Mouse (Mus musculus) hindbrain, postnatal 0 days (tissue): Measurements from ENCODE around the gene Sppl2c. TPM values are rescaled to one million over a fixed set of nuclear protein-coding genes. Genes with fewer than 3 reads are reported as not detected.

Experiments
- ATAC-seq: fragments of 200-750 bp; cut with Nextera tagmentation; 2 replicates; pipeline ENCODE4 v1.8.0; 2017; ENCODE audit warnings: mild to moderate bottlenecking, moderate TSS enrichment, moderate library complexity
- DNase-seq: peaks from one replicate; pipeline ENCODE4 v3.0.0-alpha.2; 2015; ENCODE audit warnings: low spot score
- H3K27ac ChIP-seq: fragments of 300-500 bp; sonication (generic); 2 replicates; pipeline ENCODE4 v1.5.1; 2014; ENCODE audit warnings: mild to moderate bottlenecking
- H3K27me3 ChIP-seq: fragments of 300-500 bp; sonication (generic); 2 replicates; pipeline ENCODE4 v1.6.1; 2014; ENCODE audit warnings: low read length, mixed read lengths; ENCODE audit not compliant: insufficient read depth
- H3K36me3 ChIP-seq: fragments of 300-500 bp; sonication (generic); 2 replicates; pipeline ENCODE4 v1.6.1; 2014; ENCODE audit warnings: low read length, mixed read lengths; ENCODE audit not compliant: insufficient read depth
- H3K4me1 ChIP-seq: fragments of 300-500 bp; sonication (generic); 2 replicates; pipeline ENCODE4 v1.6.1; 2014; ENCODE audit warnings: antibody characterized with exemption, low read length, mixed read lengths; ENCODE audit not compliant: insufficient read depth
- H3K4me2 ChIP-seq: fragments of 300-500 bp; sonication (generic); 2 replicates; pipeline ENCODE4 v1.6.1; 2014; ENCODE audit warnings: low read depth, mild to moderate bottlenecking, low read length, moderate library complexity, mixed read lengths
- H3K4me3 ChIP-seq: fragments of 300-500 bp; sonication (generic); 2 replicates; pipeline ENCODE4 v1.5.1; 2014; ENCODE audit warnings: low read length
- H3K9ac ChIP-seq: fragments of 300-500 bp; sonication (generic); replicated peaks from 2 replicates; pipeline ENCODE4 v1.6.1; 2014; ENCODE audit warnings: mild to moderate bottlenecking, low read length, moderate library complexity, mixed read lengths
- H3K9me3 ChIP-seq: fragments of 300-500 bp; sonication (generic); 2 replicates; pipeline ENCODE4 v1.6.1; 2016; ENCODE audit warnings: low read length, mixed read lengths
- CTCF ChIP-seq: IDR thresholded peaks from 2 replicates; pipeline ENCODE4 v1.5.1; 2016; ENCODE audit warnings: antibody characterized with exemption, control low read depth, low read depth
- WGBS: fragments of 180-500 bp; shearing (Covaris S2); extraction: QIAGEN DNeasy Blood & Tissue Kit; methylation state at CpG from one replicate; pipeline ENCODE4 v1.1.7; 2014; 5-methylcytosine and 5-hydroxymethylcytosine counted together
- polyA plus RNA-seq: library from polyadenylated mRNA; unstranded; fragments of >200 nt; fragmentation: Nextera tagmentation; extraction: Ambion mirVana; gene quantifications from 2 replicates; pipeline ENCODE4 v1.2.1, GENCODE M21; 2015
- total RNA-seq: library from RNA; depleted of rRNA; stranded (reverse); fragments of >200 nt; gene quantifications from 2 replicates; pipeline ENCODE4 v1.2.3, GENCODE M21; 2014

Sppl2c gene
- total and polyA plus RNA-seq, 2 experiments from 2014 or later, result not detected

DNA sequence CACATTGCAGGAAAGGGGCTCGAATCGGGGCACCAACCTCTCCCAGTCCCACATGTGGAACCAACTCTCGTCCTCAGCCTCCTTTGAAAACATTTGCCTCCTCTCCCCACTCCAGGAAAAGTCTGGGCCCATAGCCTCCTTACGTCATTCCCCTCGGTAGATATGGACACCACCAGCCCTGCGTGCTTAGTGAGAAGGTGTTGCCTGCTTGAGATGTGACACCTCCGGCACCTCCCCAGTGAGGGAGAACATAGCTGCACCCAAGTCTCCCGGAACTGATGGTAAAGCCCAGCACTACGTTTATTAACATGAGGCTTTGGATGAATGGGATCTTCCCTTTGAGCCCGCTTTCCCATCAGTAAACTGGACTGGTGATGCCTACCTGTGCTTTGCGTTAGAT lies 9.3 kb downstream of the Sppl2c start:
- WGBS, result 76% methylated on average over 11 of the region's 11 CpGs
- no peak overlapping the region for H3K4me3 ChIP-seq
- ATAC-seq, result no peak; the same call in 1 of the 2 replicates

DNA sequence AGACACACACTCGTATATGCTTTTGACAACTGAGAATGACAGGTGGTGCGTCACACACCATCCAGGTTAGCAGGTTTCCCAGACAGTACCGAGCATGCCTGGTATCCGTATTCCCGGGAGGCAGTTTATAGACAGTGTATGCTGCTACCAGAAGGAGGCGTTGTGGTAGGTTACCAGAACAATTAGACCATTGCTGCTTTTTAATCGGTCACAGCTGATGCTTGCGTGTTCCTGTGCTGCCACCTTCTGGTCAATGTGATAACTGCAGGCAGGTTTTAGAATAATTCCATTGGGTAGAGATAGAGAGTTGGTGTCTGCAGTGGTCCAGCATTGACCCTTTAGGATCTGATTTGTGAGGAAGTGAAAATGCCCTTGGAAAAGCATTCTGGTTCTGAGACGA lies 9.7 kb downstream of the Sppl2c start:
- Histone ChIP-seq H3K4me1 (no peaks in the 10 kb centered on the region), H3K4me2 (0 out of 2 replicates have a peak overlapping the region, but pooled peaks have one; percentile 27), H3K4me3 (no peak overlapping the region), H3K27me3 (peaks cover 4% of the 10 kb centered on the region), H3K27ac (no peak overlapping the region), H3K9ac (no peak overlapping the region), H3K36me3 (no peaks in the 10 kb centered on the region), H3K9me3 (no peaks in the 10 kb centered on the region)
- ATAC-seq (peak; percentile 97), DNase-seq (peak; percentile 96)
- 5% methylated on average over 9 of the region's 9 CpGs for WGBS
- peak; percentile 100 for TF ChIP-seq CTCF

More for the DNA sequence above, 9.3 kb downstream of the Sppl2c start:
- H3K9me3 ChIP-seq, result no peaks in the 10 kb centered on the region
- no peak overlapping the region for H3K27ac ChIP-seq
- H3K9ac ChIP-seq, result no peak overlapping the region
- TF ChIP-seq CTCF, result no peak
- no peaks in the 10 kb centered on the region for H3K36me3 ChIP-seq
- no peak for DNase-seq
- peaks cover 4% of the 10 kb centered on the region for H3K27me3 ChIP-seq
- H3K4me2 ChIP-seq, result 0 out of 2 replicates have a peak overlapping the region, but pooled peaks have one; percentile 27
- no peaks in the 10 kb centered on the region for H3K4me1 ChIP-seq

DNA sequence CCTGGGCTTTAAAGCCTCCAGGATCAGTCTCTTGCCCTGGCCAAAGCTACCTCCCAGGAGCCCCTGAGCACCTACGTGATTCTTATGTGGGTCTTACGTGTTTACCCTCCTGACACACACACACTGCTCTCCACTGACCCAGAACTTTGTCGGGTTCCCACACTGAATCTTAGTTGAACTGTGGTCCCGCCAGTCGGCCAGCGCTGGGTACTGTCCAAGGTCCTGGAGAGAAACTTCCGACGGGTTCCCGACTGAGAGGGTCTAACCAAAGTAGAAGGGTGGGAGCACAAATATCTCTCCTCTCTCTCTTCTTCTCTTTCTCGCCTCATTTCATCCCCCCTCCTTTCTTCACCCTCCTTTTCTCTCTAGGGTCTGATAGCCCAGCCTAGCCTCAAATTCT lies 11.7 kb downstream of the Sppl2c start:
- peak; percentile 31 for DNase-seq
- WGBS, result 12% methylated on average over 10 of the region's 10 CpGs
- Histone ChIP-seq H3K27ac (no peak overlapping the region), H3K27me3 (peaks cover 4% of the 10 kb centered on the region), H3K4me3 (no peak overlapping the region), H3K9ac (no peak overlapping the region), H3K9me3 (no peaks in the 10 kb centered on the region), H3K4me1 (no peaks in the 10 kb centered on the region), H3K4me2 (no peak overlapping the region), H3K36me3 (no peaks in the 10 kb centered on the region)
- ATAC-seq, result no peak
- TF ChIP-seq CTCF, result no peak

DNA sequence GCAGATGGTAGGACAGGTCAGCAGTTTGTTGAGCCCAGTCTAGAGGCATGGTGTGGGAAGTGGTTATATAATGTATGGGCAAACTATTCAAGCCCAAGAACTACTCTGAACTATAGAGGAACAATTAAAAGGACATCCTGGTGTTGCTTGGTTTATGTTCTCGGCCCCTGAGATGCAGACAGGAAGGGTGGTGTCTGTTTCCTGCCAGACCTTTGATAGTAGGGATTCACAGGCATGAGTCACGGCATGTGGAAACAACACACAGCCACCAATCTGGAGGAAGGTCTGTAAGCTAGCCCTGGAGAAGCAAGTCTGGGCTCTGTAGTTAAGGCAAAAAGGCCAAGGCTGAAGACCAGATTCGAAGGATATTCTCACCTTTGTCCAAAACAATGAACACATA lies 17.1 kb downstream of the Sppl2c start:
- DNase-seq (no peak), ATAC-seq (no peak)
- TF ChIP-seq CTCF, result no peak
- no peaks in the 10 kb centered on the region for H3K9me3 ChIP-seq
- H3K27me3 ChIP-seq, result no peaks in the 10 kb centered on the region; the same call in 1 of the 2 replicates
- no peaks in the 10 kb centered on the region for H3K36me3 ChIP-seq
- no peak overlapping the region for H3K4me3 ChIP-seq
- H3K9ac ChIP-seq, result no peak overlapping the region
- no peak overlapping the region for H3K4me2 ChIP-seq
- 76% methylated on average over 3 of the region's 3 CpGs for whole genome bisulfite sequencing
- H3K4me1 ChIP-seq, result no peaks in the 10 kb centered on the region
- no peak overlapping the region for H3K27ac ChIP-seq

DNA sequence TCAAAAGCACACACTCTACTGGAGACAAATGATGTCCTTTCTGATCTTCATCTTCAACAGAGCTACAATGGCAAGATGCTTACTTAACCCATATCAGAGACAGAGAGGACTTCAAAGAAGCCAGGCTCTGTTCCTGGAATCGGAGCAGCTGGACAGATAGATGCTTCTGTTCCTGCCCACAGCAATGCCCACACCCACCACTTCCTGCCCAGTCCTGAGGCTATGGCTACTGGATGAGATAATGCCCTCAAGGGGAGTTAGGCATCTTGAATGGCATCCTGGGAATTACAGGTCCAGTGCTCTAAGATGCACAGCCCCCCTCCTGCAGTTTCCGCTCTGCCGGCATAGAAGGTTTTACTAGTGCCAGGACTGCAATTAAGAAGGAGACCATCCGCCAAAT lies 20.4 kb downstream of the Sppl2c start:
- Histone ChIP-seq H3K4me3 (no peak overlapping the region), H3K9ac (no peak overlapping the region), H3K27ac (no peak overlapping the region), H3K4me2 (no peak overlapping the region), H3K9me3 (no peaks in the 10 kb centered on the region), H3K4me1 (no peaks in the 10 kb centered on the region), H3K36me3 (no peaks in the 10 kb centered on the region), H3K27me3 (no peaks in the 10 kb centered on the region)
- WGBS, result 75% methylated on average over 4 of the region's 4 CpGs
- DNase-seq (no peak), ATAC-seq (no peak)
- no peak for TF ChIP-seq CTCF

DNA sequence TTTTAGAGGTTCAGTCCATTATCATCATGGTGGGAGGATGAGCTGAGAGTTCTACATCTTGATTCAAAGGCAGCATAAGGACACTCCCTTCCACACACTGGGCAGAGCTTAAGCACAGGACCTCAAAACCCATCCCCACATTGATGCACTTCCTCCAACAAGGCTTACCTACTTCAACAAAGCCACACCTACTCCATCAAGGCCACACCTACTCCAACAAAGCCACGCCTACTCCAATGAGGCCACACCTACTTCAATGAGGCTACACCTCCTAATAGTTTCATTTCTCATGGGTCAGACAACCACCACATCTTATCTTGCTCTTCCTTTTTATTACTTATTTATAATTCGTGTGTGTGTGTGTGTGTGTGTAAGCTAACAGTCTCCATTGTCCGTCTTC lies 22.9 kb downstream of the Sppl2c start:
- Histone ChIP-seq H3K36me3 (no peaks in the 10 kb centered on the region), H3K4me1 (no peaks in the 10 kb centered on the region), H3K4me2 (no peak overlapping the region), H3K9ac (no peak overlapping the region), H3K27me3 (no peaks in the 10 kb centered on the region), H3K27ac (no peak overlapping the region), H3K9me3 (no peaks in the 10 kb centered on the region), H3K4me3 (no peak overlapping the region)
- ATAC-seq (no peak), DNase-seq (no peak)
- 77% methylated on average over 3 of the region's 3 CpGs for WGBS
- TF ChIP-seq CTCF, result no peak

DNA sequence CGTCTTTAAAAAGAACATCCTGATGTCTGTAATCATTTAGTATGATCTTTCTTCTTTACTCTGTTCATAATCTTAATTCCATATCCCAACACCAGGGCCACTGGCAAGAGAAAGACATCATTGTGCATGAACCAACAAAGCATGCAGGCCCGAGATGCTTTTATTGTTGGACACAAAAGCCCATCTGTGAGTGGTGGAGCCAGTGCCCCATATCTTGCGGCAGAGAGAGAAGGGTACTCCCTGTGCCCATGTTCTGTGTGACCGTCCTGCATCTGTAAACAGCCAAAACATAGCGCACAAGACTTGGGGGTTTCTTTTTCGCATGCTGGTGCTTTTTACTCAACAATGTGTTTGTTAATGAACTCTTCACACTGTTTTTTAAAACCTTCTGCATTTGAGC lies 25.1 kb downstream of the Sppl2c start:
- DNase-seq (no peak), ATAC-seq (no peak)
- no peaks in the 10 kb centered on the region for H3K9me3 ChIP-seq
- H3K4me2 ChIP-seq, result no peak overlapping the region
- no peaks in the 10 kb centered on the region for H3K36me3 ChIP-seq
- WGBS, result 74% methylated on average over 6 of the region's 6 CpGs
- H3K4me3 ChIP-seq, result no peak overlapping the region
- H3K4me1 ChIP-seq, result no peaks in the 10 kb centered on the region
- H3K27ac ChIP-seq, result no peak overlapping the region
- no peak overlapping the region for H3K9ac ChIP-seq
- H3K27me3 ChIP-seq, result no peaks in the 10 kb centered on the region
- TF ChIP-seq CTCF, result no peak
